Mouse (Mus musculus) large intestine, adult 2 months (tissue): ENCODE measurements around the gene Dcaf12l2. TPM values are rescaled to one million over a fixed set of nuclear protein-coding genes. Genes with fewer than 3 reads are reported as not detected.

ENCODE experiments used
- DNase-seq: peaks from one replicate; pipeline ENCODE4 v3.0.0-alpha.2; 2012; ENCODE audit warnings: low read depth, low spot score
- WGBS: fragments of 180-500 bp; shearing (Covaris S2); methylation state at CpG from one replicate; pipeline ENCODE4 v1.1.7; 2018; 5-methylcytosine and 5-hydroxymethylcytosine counted together
- polyA plus RNA-seq: library from polyadenylated mRNA; depleted of rRNA; stranded (reverse); fragments of >200 nt; gene quantifications from 2 replicates; pipeline ENCODE4 v1.2.3, GENCODE M21; 2012; rRNA removed

Gene Dcaf12l2
- 0.04 TPM in 2 replicates for polyA plus RNA-seq

DNA sequence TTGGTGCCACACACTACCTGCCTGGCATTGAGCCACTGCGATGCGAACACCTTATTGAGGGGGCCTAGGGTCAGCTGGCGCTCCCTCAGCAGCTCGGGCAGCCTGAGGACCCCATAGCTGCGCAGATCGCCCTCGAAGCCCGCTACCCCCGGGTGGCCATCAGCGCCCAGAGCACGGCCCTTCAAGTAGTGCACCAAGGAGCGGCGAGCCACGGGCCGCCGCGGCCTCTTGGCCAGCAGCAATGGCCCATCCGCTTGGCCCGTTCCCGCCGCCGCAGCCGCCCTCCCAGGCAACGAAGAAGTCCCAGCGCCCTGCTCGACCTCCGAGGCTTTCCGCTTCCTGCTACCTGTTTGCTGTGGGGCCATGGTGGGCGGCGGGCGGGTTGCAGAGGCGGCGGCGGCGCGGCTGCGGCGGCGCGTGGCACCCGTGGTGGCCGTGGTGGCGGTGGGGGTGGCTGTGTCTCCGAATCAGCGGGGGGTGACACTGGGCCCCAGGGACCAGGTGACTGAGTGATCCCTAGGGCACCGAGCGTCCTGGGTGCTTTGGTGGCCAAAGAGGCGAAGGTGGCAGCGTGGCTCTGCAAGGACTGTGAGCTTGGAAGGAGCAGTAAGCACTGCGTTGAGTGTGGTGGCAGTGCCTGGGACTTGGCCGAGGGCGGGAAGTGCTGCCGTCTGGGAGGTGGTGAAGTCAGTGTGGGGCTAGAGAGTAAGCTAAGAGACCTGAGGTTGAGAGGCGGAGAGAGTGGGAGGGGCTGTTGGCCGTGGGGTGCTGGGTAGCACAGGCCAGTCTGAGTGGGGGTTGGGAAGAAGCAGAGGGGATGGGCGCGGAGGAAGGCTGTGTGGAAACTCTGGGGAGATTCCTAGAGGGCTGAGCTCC, at the start of gene Dcaf12l2:
TSS of gene Dcaf12l2 (minus strand) at position 697 of the 876 bp plus-strand sequence.
- WGBS, result 21% methylated on average over 52 of the region's 57 CpGs
- DNase-seq, result no peak

DNA sequence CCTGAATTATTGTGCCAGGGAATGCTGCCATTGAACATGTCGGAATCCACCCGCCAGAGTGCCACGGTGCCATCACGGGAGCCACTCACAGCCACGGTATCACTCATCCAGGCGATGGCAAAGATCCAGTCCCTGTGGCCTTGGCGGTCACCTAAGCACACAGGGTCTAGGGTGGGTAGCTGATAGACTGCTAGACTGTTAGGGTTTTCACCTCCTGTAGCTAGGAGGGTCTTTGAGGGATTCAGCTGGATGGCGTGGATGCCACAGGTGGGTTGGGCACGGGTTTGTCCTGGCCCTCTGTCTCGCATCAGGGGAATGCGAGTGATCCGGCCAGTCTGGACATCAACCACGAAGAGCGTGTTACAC, 879 bp downstream of the Dcaf12l2 start:
- no peak for DNase-seq
- WGBS, result 67% methylated on average over 14 of the region's 14 CpGs
